Mouse (Mus musculus) liver, postnatal 0 days (tissue): ENCODE data around the gene Sod2. TPM values are rescaled to one million over a fixed set of nuclear protein-coding genes. Genes with fewer than 3 reads are reported as not detected.
"Not testable (repeated sequence)": the region's sequence is repeated elsewhere in the genome, so short reads cannot be mapped to it uniquely, and the experiment has no call there.

Source experiments
- ATAC-seq: fragments of 200-750 bp; cut with Nextera tagmentation; 2 replicates; pipeline ENCODE4 v1.8.0; 2017; ENCODE audit warnings: mild to moderate bottlenecking, moderate library complexity
- DNase-seq: peaks from one replicate; pipeline ENCODE4 v3.0.0-alpha.2; 2016
- H3K27ac ChIP-seq: fragments of 300-500 bp; sonication (generic); 2 replicates; pipeline ENCODE4 v1.5.1; 2014; ENCODE audit warnings: antibody characterized with exemption, moderate library complexity, mild to moderate bottlenecking, low read depth
- H3K27me3 ChIP-seq: fragments of 300-500 bp; sonication (generic); 2 replicates; pipeline ENCODE4 v1.6.1; 2014; ENCODE audit warnings: low read length, control low read depth, mixed read lengths; ENCODE audit not compliant: insufficient read depth
- H3K36me3 ChIP-seq: fragments of 300-500 bp; sonication (generic); replicated peaks from 2 replicates; pipeline ENCODE4 v1.6.1; 2014; ENCODE audit warnings: mild to moderate bottlenecking, control low read depth, low read length, moderate library complexity, mixed read lengths; ENCODE audit not compliant: insufficient read depth
- H3K4me1 ChIP-seq: fragments of 300-500 bp; sonication (generic); 2 replicates; pipeline ENCODE4 v1.6.1; 2014; ENCODE audit warnings: antibody characterized with exemption, mild to moderate bottlenecking, control low read depth; ENCODE audit not compliant: insufficient read depth
- H3K4me2 ChIP-seq: fragments of 300-500 bp; sonication (generic); 2 replicates; pipeline ENCODE4 v1.6.1; 2014; ENCODE audit warnings: low read depth, mild to moderate bottlenecking, low read length, moderate library complexity, mixed read lengths
- H3K4me3 ChIP-seq: fragments of 300-500 bp; sonication (generic); 2 replicates; pipeline ENCODE4 v1.5.1; 2014; ENCODE audit warnings: low read depth, low read length
- H3K9ac ChIP-seq: fragments of 300-500 bp; sonication (generic); replicated peaks from 2 replicates; pipeline ENCODE4 v1.6.1; 2014; ENCODE audit warnings: mild to moderate bottlenecking, moderate library complexity
- H3K9me3 ChIP-seq: fragments of 300-500 bp; sonication (generic); 2 replicates; pipeline ENCODE4 v1.6.1; 2016; ENCODE audit warnings: mild to moderate bottlenecking, control low read depth, low read length, mixed read lengths
- CTCF ChIP-seq: sonication (generic); IDR thresholded peaks from 2 replicates; pipeline ENCODE4 v1.5.1; 2016; ENCODE audit warnings: antibody characterized with exemption, low read depth
- EP300 ChIP-seq: IDR thresholded peaks from 2 replicates; pipeline ENCODE4 v1.6.1; 2016; ENCODE audit warnings: antibody characterized with exemption, low read depth, mild to moderate bottlenecking
- WGBS: fragments of 180-500 bp; shearing (Covaris S2); extraction: QIAGEN DNeasy Blood & Tissue Kit; methylation state at CpG from one replicate; pipeline ENCODE4 v1.1.7; 2014; ENCODE audit not compliant: insufficient replicate concordance; 5-methylcytosine and 5-hydroxymethylcytosine counted together
- polyA plus RNA-seq: library from polyadenylated mRNA; unstranded; fragments of >200 nt; fragmentation: Nextera tagmentation; extraction: Ambion mirVana; gene quantifications from 2 replicates; pipeline ENCODE4 v1.2.1, GENCODE M21; 2015

Sod2 gene
- polyA plus RNA-seq, 1 experiment from 2014 or later, result 200 TPM

- peaks cover 46% of the 10 kb centered on the region for H3K36me3 ChIP-seq
- H3K9ac ChIP-seq, result no peak overlapping the region
- H3K27ac ChIP-seq, result no peak overlapping the region
- H3K4me2 ChIP-seq, result no peak overlapping the region
- no peaks in the 10 kb centered on the region for H3K4me1 ChIP-seq
- H3K27me3 ChIP-seq, result no peaks in the 10 kb centered on the region
- H3K9me3 ChIP-seq, result no peaks in the 10 kb centered on the region
- 53% methylated on average over 2 of the region's 2 CpGs for WGBS
- DNase-seq (no peak), ATAC-seq (no peak)
- TF ChIP-seq EP300, result no peak
- no peak for TF ChIP-seq CTCF
- H3K4me3 ChIP-seq, result no peak overlapping the region
Observed at GRCm38 (mm10) chr17:12983988-12984387, 22.7 kb upstream of the Sod2 start.

- ATAC-seq, H3K4me2 ChIP-seq, H3K27ac ChIP-seq, H3K27me3 ChIP-seq, H3K4me1 ChIP-seq, DNase-seq, H3K9ac ChIP-seq, H3K9me3 ChIP-seq, H3K4me3 ChIP-seq: not testable (repeated sequence)
- H3K36me3 ChIP-seq, result peaks cover 16% of the 10 kb centered on the region
- TF ChIP-seq CTCF, result peak; percentile 33
- 81% methylated on average over 8 of the region's 8 CpGs for WGBS
Observed at GRCm38 (mm10) chr17:12988096-12988495, 18.6 kb upstream of the Sod2 start.

DNA sequence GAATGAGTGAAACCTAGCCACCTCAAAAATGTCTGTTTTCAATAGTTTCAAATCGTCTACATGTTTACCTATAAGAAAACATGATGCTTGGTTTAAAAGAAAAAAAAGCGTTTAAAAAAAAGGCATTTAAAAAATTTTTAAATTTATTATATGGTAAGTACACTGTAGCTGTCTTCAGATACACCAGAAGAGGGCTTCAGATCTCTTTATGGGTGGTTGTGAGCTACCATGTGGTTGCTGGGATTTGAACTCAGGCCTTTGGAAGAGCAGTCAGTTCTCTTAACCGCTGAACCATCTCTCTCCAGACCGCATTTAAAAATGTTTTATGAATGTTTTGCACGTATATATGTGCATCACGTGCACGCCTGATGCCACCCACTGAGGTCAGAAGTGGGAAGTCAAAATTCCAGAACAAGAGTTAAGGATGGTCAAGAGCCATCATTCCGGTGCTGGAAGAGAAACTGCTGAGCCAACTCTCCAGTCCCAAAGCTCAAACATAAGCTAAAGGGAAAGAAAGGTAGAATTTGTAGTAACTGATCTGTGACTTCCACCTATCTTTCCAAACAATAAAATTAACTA, 16.0 kb upstream of the Sod2 start:
- no peaks in the 10 kb centered on the region for H3K36me3 ChIP-seq
- H3K9ac ChIP-seq, result peak overlapping the region; percentile 98
- H3K4me1 ChIP-seq, result no peaks in the 10 kb centered on the region
- peak overlapping the region; percentile 100 for H3K27ac ChIP-seq
- no peak for DNase-seq
- no peak for ATAC-seq
- H3K4me3 ChIP-seq, result peak overlapping the region; percentile 90
- no peak for TF ChIP-seq EP300
- TF ChIP-seq CTCF, result no peak
- WGBS, result 31% methylated on average over 8 of the region's 8 CpGs
- peak overlapping the region; percentile 92 for H3K4me2 ChIP-seq
- H3K27me3 ChIP-seq, result no peaks in the 10 kb centered on the region
- H3K9me3 ChIP-seq, result no peaks in the 10 kb centered on the region

- H3K4me3 ChIP-seq, result peak overlapping the region; percentile 90
- no peak for TF ChIP-seq EP300
- TF ChIP-seq CTCF, result no peak
- no peaks in the 10 kb centered on the region for H3K27me3 ChIP-seq
- no peaks in the 10 kb centered on the region for H3K4me1 ChIP-seq
- peak overlapping the region; percentile 92 for H3K4me2 ChIP-seq
- DNase-seq (peak; percentile 55), ATAC-seq (no peak)
- H3K36me3 ChIP-seq, result no peaks in the 10 kb centered on the region
- peak overlapping the region; percentile 98 for H3K9ac ChIP-seq
- no peaks in the 10 kb centered on the region for H3K9me3 ChIP-seq
- under 1% methylated on average over 12 of the region's 12 CpGs for WGBS
- H3K27ac ChIP-seq, result peak overlapping the region; percentile 100
Observed at GRCm38 (mm10) chr17:12991194-12991634, 15.4 kb upstream of the Sod2 start.

DNA sequence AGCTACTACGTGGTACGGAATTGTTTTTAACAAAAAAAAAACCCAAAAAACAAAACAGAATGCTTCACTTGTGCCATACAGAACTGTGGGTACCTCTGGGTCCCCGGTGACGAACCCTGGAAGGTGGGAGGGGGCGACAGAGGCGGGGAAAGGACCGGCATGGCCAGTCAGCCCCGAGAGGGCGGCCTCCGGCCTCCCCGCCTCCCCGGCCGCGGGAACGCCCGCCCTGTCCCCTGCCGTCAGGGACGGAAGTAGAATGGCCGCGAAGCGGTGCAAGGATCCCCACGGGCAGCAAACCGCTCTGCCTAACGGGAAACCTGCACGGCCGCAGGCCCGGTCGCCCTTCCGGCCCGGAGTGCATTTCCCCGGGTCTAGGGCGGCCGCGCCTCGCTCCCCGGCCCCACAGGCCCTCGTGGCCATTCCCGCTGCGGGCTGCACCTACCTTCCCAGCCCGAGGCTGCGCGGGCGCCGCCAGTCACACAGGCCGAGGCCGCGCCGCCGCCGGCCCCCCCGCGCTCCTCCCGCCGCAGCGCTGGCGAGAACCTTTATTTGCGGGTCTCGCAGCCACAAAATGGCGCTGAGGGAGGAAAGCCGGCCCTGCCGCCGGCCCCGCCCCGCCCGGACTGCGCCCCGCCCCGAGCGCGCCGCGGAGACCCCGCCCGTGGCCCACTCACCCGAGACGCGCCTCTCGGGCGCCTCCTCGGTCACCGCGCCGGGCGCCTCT, 14.8 kb upstream of the Sod2 start:
- H3K4me2 ChIP-seq, result peak overlapping the region; percentile 92
- ATAC-seq (peak; percentile 93), DNase-seq (peak; percentile 92)
- no peaks in the 10 kb centered on the region for H3K9me3 ChIP-seq
- peak overlapping the region; percentile 100 for H3K27ac ChIP-seq
- H3K36me3 ChIP-seq, result no peaks in the 10 kb centered on the region
- no peaks in the 10 kb centered on the region for H3K27me3 ChIP-seq
- peak overlapping the region; percentile 90 for H3K4me3 ChIP-seq
- TF ChIP-seq CTCF (no peak), EP300 (no peak)
- H3K9ac ChIP-seq, result peak overlapping the region; percentile 98
- under 1% methylated on average over 58 of the region's 84 CpGs for WGBS
- H3K4me1 ChIP-seq, result no peaks in the 10 kb centered on the region

DNA sequence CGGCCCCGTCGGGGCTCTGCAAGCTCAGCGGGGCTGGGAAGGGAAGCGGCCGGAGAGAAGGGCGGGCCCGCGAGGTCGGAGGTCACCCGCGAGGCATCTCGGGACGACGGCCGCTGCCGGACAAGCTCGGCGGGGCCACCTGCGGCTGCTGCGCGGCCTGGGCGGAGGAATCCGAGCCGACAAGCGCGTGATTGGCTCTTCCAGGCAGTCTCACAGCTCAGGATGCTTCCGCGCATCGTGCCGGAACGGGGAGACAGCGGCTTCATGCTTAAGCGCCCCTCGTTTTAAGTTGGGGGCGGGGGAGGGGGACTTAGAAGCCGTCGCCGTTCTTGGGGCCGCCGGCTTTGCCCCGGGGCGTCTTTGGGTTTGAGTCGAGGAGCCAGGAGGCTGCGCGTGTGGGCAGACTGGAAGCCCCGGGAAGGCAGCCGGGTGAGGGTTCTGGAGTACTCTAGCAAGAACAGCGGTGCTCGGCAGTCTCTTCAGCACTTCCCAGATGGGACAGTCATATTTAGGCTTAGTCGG, 14.1 kb upstream of the Sod2 start:
- H3K27ac ChIP-seq, result peak overlapping the region; percentile 100
- H3K9ac ChIP-seq, result peak overlapping the region; percentile 98
- ATAC-seq, result peak; percentile 88
- H3K4me3 ChIP-seq, result peak overlapping the region; percentile 90
- no peaks in the 10 kb centered on the region for H3K9me3 ChIP-seq
- H3K36me3 ChIP-seq, result no peaks in the 10 kb centered on the region
- no peaks in the 10 kb centered on the region for H3K27me3 ChIP-seq
- TF ChIP-seq EP300, result no peak
- no peak for TF ChIP-seq CTCF
- peak; percentile 94 for DNase-seq
- peak overlapping the region; percentile 92 for H3K4me2 ChIP-seq
- H3K4me1 ChIP-seq, result no peaks in the 10 kb centered on the region
- WGBS, result under 1% methylated on average over 47 of the region's 51 CpGs
